Mouse (Mus musculus) left cerebral cortex, postnatal 4 days (tissue): ENCODE results near the gene 4930451I11Rik. TPM values are rescaled to one million over a fixed set of nuclear protein-coding genes. Genes with fewer than 3 reads are reported as not detected.

ENCODE experiments used
- DNase-seq: peaks from one replicate; pipeline ENCODE4 v3.0.0-alpha.2; 2022
- intact Hi-C: fragments of 180-260 bp; cut with DNase I; formaldehyde crosslinking; loops from one replicate; pipeline ENCODE4 v1.15.1; 2025
- total RNA-seq, 2 experiments: library from RNA; stranded (reverse); gene quantifications; 2 replicates each; pipeline ENCODE4 v1.2.3; 2021

4930451I11Rik gene
- total RNA-seq, 2 experiments from 2014 or later, result not detected

DNA sequence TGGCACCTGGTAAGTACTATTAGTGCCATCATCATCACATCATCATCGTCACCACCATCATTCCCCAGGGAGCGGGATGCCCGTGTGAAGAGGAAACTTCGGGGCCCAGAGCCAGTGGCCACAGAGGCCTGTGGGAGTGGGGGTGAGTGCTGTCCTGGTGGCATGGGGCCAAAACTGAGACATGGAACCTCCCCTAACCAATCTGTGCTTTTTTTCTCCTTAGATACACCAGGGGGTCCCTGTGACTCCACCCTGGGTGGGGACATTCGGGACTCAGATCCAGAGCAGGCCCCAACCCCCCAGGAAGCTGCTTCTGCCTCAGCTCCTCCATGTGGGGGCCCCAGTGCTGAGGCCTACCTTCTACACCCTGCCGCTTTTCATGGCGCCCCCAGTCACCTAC lies 47.0 kb downstream of the 4930451I11Rik start:
- DNase-seq, result no peak
- intact Hi-C loops, result no loop called here

- intact Hi-C loops, result no loop called here
- DNase-seq, result no peak
These were observed 48.7 kb downstream of the 4930451I11Rik start for GRCm38 (mm10) chr7:126782693-126783092.

DNA sequence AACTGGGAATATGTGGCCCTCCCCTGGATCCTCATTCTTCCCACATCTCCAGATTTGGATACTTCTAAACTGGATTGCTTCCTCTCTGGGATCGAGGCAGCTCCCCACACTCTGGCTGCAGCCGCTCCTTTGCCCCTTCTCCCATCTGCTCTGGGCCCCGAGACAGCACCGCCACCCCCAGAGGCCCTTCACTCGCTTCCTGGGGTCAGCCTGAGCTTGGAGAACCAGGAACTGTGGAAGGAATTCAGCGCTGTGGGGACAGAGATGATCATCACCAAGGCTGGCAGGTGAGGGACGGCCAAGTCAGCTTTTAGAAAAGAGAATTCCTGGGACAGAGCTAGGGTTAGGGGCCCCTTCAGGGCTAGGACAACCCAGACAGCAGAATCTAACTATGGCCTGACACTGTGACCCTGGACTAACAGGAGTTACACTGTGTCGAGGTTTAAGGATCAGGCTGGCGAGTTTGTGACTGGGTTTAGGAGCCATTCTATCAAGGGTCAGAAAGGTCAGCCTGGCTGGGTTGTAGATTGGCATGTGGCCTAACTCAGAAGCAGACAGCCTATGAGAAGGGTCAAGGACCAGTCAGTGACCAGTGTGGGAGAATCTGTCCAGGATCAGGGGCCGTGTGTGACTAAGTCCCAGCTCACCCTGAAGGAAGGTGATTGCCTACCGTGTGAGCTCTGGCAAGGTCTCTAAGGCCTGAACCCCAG lies 49.6 kb downstream of the 4930451I11Rik start:
- no peak for DNase-seq
- intact Hi-C loops, result no loop called here

DNA sequence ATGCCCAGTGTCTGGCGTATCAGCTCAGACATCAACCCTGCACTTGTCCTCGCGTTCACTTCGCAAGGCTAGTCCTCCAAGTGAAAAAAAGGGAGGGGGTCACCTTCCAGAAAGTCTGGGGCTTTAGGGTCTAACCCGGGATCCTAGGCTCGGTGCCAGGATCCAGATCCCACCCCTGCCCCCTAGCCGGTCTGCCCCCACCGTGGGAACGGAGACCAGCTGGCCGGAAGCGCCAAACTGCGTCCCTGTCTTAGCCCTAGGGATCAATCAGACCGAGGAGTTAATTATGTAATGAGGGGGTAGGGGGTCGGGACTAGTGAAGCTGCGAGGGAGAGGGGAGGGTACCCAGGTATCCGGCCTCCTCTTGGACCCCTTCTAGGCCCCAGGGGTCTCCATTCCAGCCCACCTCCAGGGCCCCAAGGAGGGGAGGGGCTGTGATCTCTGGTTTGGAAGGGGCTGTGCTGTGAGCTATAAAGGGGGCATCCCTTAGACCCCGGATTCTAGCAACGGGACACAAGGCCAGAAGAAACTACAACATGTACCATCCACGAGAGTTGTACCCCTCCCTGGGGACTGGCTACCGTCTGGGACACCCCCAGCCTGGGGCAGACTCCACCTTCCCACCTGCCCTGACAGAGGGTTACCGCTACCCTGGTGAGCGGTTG lies 50.3 kb downstream of the 4930451I11Rik start, which contains the start of gene Tbx6:
Tbx6 (plus strand) TSS at position 513 of the 665 bp plus-strand sequence.
- peak; percentile 58 for DNase-seq
- intact Hi-C loops, result no loop called here

Other genes with a start within 250 kb of the 4930451I11Rik start
- gene Apobr, start 246.7 kb downstream of the 4930451I11Rik start, total RNA-seq, result under 1 TPM; 0.30 to 0.58 TPM
- 10 to 100 TPM; 26.5 to 32.0 TPM for gene Cln3, start 245.8 kb downstream of the 4930451I11Rik start, total RNA-seq
- not detected for gene Il27, start 236.7 kb downstream of the 4930451I11Rik start, total RNA-seq
- gene Nupr1, start 200.8 kb downstream of the 4930451I11Rik start, total RNA-seq, result 1 to 10 TPM; 6.6 to 7.0 TPM
- 10 to 100 TPM; 49.9 to 53.0 TPM for gene Sgf29, start 182.3 kb downstream of the 4930451I11Rik start, total RNA-seq
- gene Sult1a1, start 155.2 kb downstream of the 4930451I11Rik start, total RNA-seq, result 1 to 10 TPM; 2.9 to 3.1 TPM
- gene Bola2, start 136.2 kb downstream of the 4930451I11Rik start, total RNA-seq, result 100 to 1,000 TPM; 107 to 115 TPM
- gene Slx1b, start 135.9 kb downstream of the 4930451I11Rik start, total RNA-seq, result 10 to 100 TPM; 25.4 to 26.5 TPM
- gene Coro1a, start 123.9 kb downstream of the 4930451I11Rik start, total RNA-seq, result 100 to 1,000 TPM; 137 to 143 TPM
- 100 to 1,000 TPM; 196 to 202 TPM for gene Mapk3, start 72.0 kb downstream of the 4930451I11Rik start, total RNA-seq
- gene Gdpd3, start 65.3 kb downstream of the 4930451I11Rik start, total RNA-seq, result 1 to 10 TPM; 5.2 to 5.5 TPM
- gene Ypel3, start 54.7 kb downstream of the 4930451I11Rik start, total RNA-seq, result 100 to 1,000 TPM; 110 to 113 TPM
- under 1 TPM; 0.40 to 0.58 TPM for gene Tbx6, start 50.2 kb downstream of the 4930451I11Rik start, total RNA-seq
- 10 to 100 TPM; 71.1 to 79.7 TPM for gene Ppp4c, start 39.1 kb downstream of the 4930451I11Rik start, total RNA-seq
- 100 to 1,000 TPM; 165 to 167 TPM for gene Fam57b, start 34.0 kb downstream of the 4930451I11Rik start, total RNA-seq
- gene Doc2a, start 15.8 kb upstream of the 4930451I11Rik start, total RNA-seq, result 10 to 100 TPM; 74.3 to 84.4 TPM
- 10 to 100 TPM; 31.5 to 41.2 TPM for gene Hirip3, start 30.3 kb upstream of the 4930451I11Rik start, total RNA-seq
- 10 to 100 TPM; 61.7 to 65.2 TPM for gene Ino80e, start 30.7 kb upstream of the 4930451I11Rik start, total RNA-seq
- 100 to 1,000 TPM; 158 to 165 TPM for gene Taok2, start 53.1 kb upstream of the 4930451I11Rik start, total RNA-seq
- gene Tmem219, start 91.3 kb upstream of the 4930451I11Rik start, total RNA-seq, result 10 to 100 TPM; 19.4 to 20.8 TPM
- gene Kctd13, start 97.2 kb upstream of the 4930451I11Rik start, total RNA-seq, result 100 to 1,000 TPM; 151 to 167 TPM
- gene Asphd1, start 117.9 kb upstream of the 4930451I11Rik start, total RNA-seq, result 10 to 100 TPM; 26.5 to 31.9 TPM
- 100 to 1,000 TPM; 214 to 235 TPM for gene Sez6l2, start 118.9 kb upstream of the 4930451I11Rik start, total RNA-seq
- gene Cdipt, start 144.3 kb upstream of the 4930451I11Rik start, total RNA-seq, result 100 to 1,000 TPM in 1 of 2 experiments, 10 to 100 TPM in 1; 92.7 to 104 TPM
- not detected for gene Cdiptos, start 144.5 kb upstream of the 4930451I11Rik start, total RNA-seq
- gene Mvp, start 183.0 kb upstream of the 4930451I11Rik start, total RNA-seq, result 1 to 10 TPM; 5.4 to 6.0 TPM
- 1 to 10 TPM in 1 of 2 experiments, not detected in 1; 1.6 TPM for gene Pagr1b, start 184.8 kb upstream of the 4930451I11Rik start, total RNA-seq
- 10 to 100 TPM; 10.2 to 15.4 TPM for gene Pagr1a, start 185.7 kb upstream of the 4930451I11Rik start, total RNA-seq
- 10 to 100 TPM; 36.7 to 48.6 TPM for gene Gm42742, start 189.5 kb upstream of the 4930451I11Rik start, total RNA-seq
- gene Prrt2, start 189.6 kb upstream of the 4930451I11Rik start, total RNA-seq, result 100 to 1,000 TPM; 132 to 136 TPM
- gene Maz, start 195.4 kb upstream of the 4930451I11Rik start, total RNA-seq, result 100 to 1,000 TPM; 322 to 334 TPM
- 10 to 100 TPM; 10.4 to 12.5 TPM for gene Kif22, start 210.8 kb upstream of the 4930451I11Rik start, total RNA-seq